Mouse (Mus musculus) macrophage (primary cell): ENCODE data around the gene Cd3e. TPM values are rescaled to one million over a fixed set of nuclear protein-coding genes. Genes with fewer than 3 reads are reported as not detected.

Experiments
- H3K27ac ChIP-seq: fragments of 350-480 bp; formaldehyde crosslinking; 2 replicates; pipeline ENCODE4 v1.9.0; 2021
- H3K36me3 ChIP-seq: fragments of 350-480 bp; formaldehyde crosslinking; 2 replicates; pipeline ENCODE4 v1.9.0; 2021; ENCODE audit errors: inconsistent target
- H3K4me3 ChIP-seq: fragments of 350-480 bp; formaldehyde crosslinking; 2 replicates; pipeline ENCODE4 v1.9.0; 2021; ENCODE audit errors: inconsistent target
- H3K79me2 ChIP-seq: fragments of 350-480 bp; formaldehyde crosslinking; 2 replicates; pipeline ENCODE4 v1.9.0; 2021; ENCODE audit errors: inconsistent target
- WGBS: methylation state at CpG from one replicate; pipeline ENCODE4 v1.1.7; 2026; ENCODE audit warnings: inconsistent platforms; ENCODE audit not compliant: missing documents; 5-methylcytosine and 5-hydroxymethylcytosine counted together
- polyA plus RNA-seq: library from polyadenylated mRNA; stranded (reverse); fragments of 250-400 nt; gene quantifications from 3 replicates; pipeline ENCODE4 v1.2.4, GENCODE M21; 2018; ENCODE audit warnings: inconsistent platforms

Gene Cd3e
- polyA plus RNA-seq, 1 experiment from 2014 or later, result not detected

GRCm38 (mm10) chr9:45034526-45034925, 25.1 kb upstream of the Cd3e start:
- no peak overlapping the region for H3K27ac ChIP-seq
- no peaks in the 10 kb centered on the region for H3K79me2 ChIP-seq
- no peak overlapping the region for H3K4me3 ChIP-seq
- WGBS, result 91% methylated on average over 3 of the region's 3 CpGs
- no peaks in the 10 kb centered on the region for H3K36me3 ChIP-seq

GRCm38 (mm10) chr9:45032261-45032660, 22.8 kb upstream of the Cd3e start:
- no peaks in the 10 kb centered on the region for H3K79me2 ChIP-seq
- H3K36me3 ChIP-seq, result no peaks in the 10 kb centered on the region
- no peak overlapping the region for H3K27ac ChIP-seq
- no peak overlapping the region for H3K4me3 ChIP-seq
- WGBS, result 60% methylated on average over 1 of the region's 2 CpGs

- H3K36me3 ChIP-seq, result no peaks in the 10 kb centered on the region
- WGBS, result 49% methylated on average over 6 of the region's 6 CpGs
- no peaks in the 10 kb centered on the region for H3K79me2 ChIP-seq
- H3K4me3 ChIP-seq, result no peak overlapping the region
- H3K27ac ChIP-seq, result no peak overlapping the region
Observed at GRCm38 (mm10) chr9:45030341-45030740, 20.9 kb upstream of the Cd3e start.

- H3K4me3 ChIP-seq, result no peak overlapping the region
- no peak overlapping the region for H3K27ac ChIP-seq
- no peaks in the 10 kb centered on the region for H3K79me2 ChIP-seq
- H3K36me3 ChIP-seq, result no peaks in the 10 kb centered on the region
- 36% methylated on average over 7 of the region's 8 CpGs for WGBS
Observed at GRCm38 (mm10) chr9:45027376-45027775, 17.9 kb upstream of the Cd3e start.

- 84% methylated on average over 2 of the region's 2 CpGs for WGBS
- H3K4me3 ChIP-seq, result no peak overlapping the region
- no peaks in the 10 kb centered on the region for H3K36me3 ChIP-seq
- no peaks in the 10 kb centered on the region for H3K79me2 ChIP-seq
- H3K27ac ChIP-seq, result no peak overlapping the region
Observed at GRCm38 (mm10) chr9:45024187-45024586, 14.8 kb upstream of the Cd3e start.

- no peak overlapping the region for H3K4me3 ChIP-seq
- WGBS, result 70% methylated on average over 3 of the region's 3 CpGs
- H3K79me2 ChIP-seq, result no peaks in the 10 kb centered on the region
Observed at GRCm38 (mm10) chr9:45023638-45024037, 14.2 kb upstream of the Cd3e start.

GRCm38 (mm10) chr9:45022800-45023199, 13.4 kb upstream of the Cd3e start:
- Histone ChIP-seq H3K4me3 (no peak overlapping the region), H3K27ac (no peak overlapping the region), H3K36me3 (no peaks in the 10 kb centered on the region), H3K79me2 (no peaks in the 10 kb centered on the region)
- WGBS, result 4% methylated on average over 3 of the region's 3 CpGs

More at GRCm38 (mm10) chr9:45023638-45024037, 14.2 kb upstream of the Cd3e start:
- Histone ChIP-seq H3K27ac (no peak overlapping the region), H3K36me3 (no peaks in the 10 kb centered on the region)

GRCm38 (mm10) chr9:45018031-45018430, 8.6 kb upstream of the Cd3e start:
- Histone ChIP-seq H3K27ac (no peak overlapping the region), H3K4me3 (no peak overlapping the region), H3K36me3 (no peaks in the 10 kb centered on the region), H3K79me2 (no peaks in the 10 kb centered on the region)
- 81% methylated on average over 11 of the region's 11 CpGs for WGBS

- H3K4me3 ChIP-seq, result no peak overlapping the region
- H3K36me3 ChIP-seq, result no peaks in the 10 kb centered on the region
- no peaks in the 10 kb centered on the region for H3K79me2 ChIP-seq
- H3K27ac ChIP-seq, result no peak overlapping the region
- WGBS, result 75% methylated on average over 3 of the region's 3 CpGs
Observed at GRCm38 (mm10) chr9:45015841-45016240, 6.4 kb upstream of the Cd3e start.

- Histone ChIP-seq H3K27ac (no peak overlapping the region), H3K79me2 (no peaks in the 10 kb centered on the region), H3K36me3 (no peaks in the 10 kb centered on the region), H3K4me3 (no peak overlapping the region)
- 26% methylated on average over 2 of the region's 2 CpGs for WGBS
Observed at GRCm38 (mm10) chr9:45014879-45015278, 5.5 kb upstream of the Cd3e start.

- Histone ChIP-seq H3K79me2 (no peaks in the 10 kb centered on the region), H3K36me3 (no peaks in the 10 kb centered on the region), H3K4me3 (no peak overlapping the region), H3K27ac (no peak overlapping the region)
- 71% methylated on average over 5 of the region's 6 CpGs for WGBS
Observed at GRCm38 (mm10) chr9:45011291-45011690, 1.9 kb upstream of the Cd3e start.

- WGBS, result 46% methylated on average over 4 of the region's 4 CpGs
- Histone ChIP-seq H3K4me3 (no peak overlapping the region), H3K27ac (no peak overlapping the region), H3K79me2 (no peaks in the 10 kb centered on the region), H3K36me3 (no peaks in the 10 kb centered on the region)
Observed at GRCm38 (mm10) chr9:45010461-45010860, 1.0 kb upstream of the Cd3e start.

GRCm38 (mm10) chr9:45008342-45008741, 1.1 kb downstream of the Cd3e start:
- WGBS, result 90% methylated on average over 4 of the region's 4 CpGs
- Histone ChIP-seq H3K79me2 (no peaks in the 10 kb centered on the region), H3K36me3 (no peaks in the 10 kb centered on the region), H3K4me3 (no peak overlapping the region), H3K27ac (no peak overlapping the region)

- H3K27ac ChIP-seq, result no peak overlapping the region
- H3K4me3 ChIP-seq, result no peak overlapping the region
- no peaks in the 10 kb centered on the region for H3K36me3 ChIP-seq
- WGBS, result 81% methylated on average over 12 of the region's 12 CpGs
- no peaks in the 10 kb centered on the region for H3K79me2 ChIP-seq
Observed at GRCm38 (mm10) chr9:45007404-45007803, 2.0 kb downstream of the Cd3e start.

- H3K36me3 ChIP-seq, result no peaks in the 10 kb centered on the region
- no peaks in the 10 kb centered on the region for H3K79me2 ChIP-seq
- 93% methylated on average over 3 of the region's 3 CpGs for WGBS
- no peak overlapping the region for H3K27ac ChIP-seq
- no peak overlapping the region for H3K4me3 ChIP-seq
Observed at GRCm38 (mm10) chr9:45000249-45000648, 9.2 kb downstream of the Cd3e start.

GRCm38 (mm10) chr9:44999776-45000175, 9.7 kb downstream of the Cd3e start:
- 85% methylated on average over 5 of the region's 5 CpGs for WGBS
- no peaks in the 10 kb centered on the region for H3K79me2 ChIP-seq
- H3K36me3 ChIP-seq, result no peaks in the 10 kb centered on the region
- no peak overlapping the region for H3K27ac ChIP-seq
- no peak overlapping the region for H3K4me3 ChIP-seq
